Mouse (Mus musculus): ENCODE results near the gene Rfc2. TPM values are rescaled to one million over a fixed set of nuclear protein-coding genes. Genes with fewer than 3 reads are reported as not detected.
A peak's percentile ranks its signal among the peaks of the same experiment; 100 is the strongest.

The Rfc2 gene
- total and polyA plus RNA-seq, 3 experiments: 304 to 424 TPM; not detected in 1

DNA sequence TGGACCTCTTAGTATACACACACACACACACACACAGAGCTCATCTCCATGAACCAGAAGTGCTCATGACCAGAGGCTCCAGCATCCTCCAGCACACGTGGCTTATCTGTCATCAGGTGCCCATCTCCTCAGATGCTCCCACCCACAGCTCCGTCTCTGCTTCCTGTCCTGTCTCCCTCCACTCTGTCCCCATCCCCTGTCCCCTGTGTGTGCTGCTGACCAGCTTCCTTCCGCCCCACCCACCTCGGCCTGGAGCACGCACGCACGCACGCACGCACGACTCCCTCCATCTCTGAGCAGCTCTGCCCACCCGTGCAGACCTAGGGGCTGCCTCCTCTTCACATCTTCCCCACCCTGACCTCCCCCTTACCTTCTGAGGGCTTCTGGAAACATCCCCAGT, 23.2 kb downstream of the Rfc2 start:
- Histone ChIP-seq H3K9ac (ENCODE audit: control insufficient read depth, low read depth, low read length, poor library complexity, severe bottlenecking) (no peak overlapping the region), H3K36me3 (ENCODE audit: control insufficient read depth in 1 of 2, insufficient read depth in 2 of 2, low read length in 2 of 2) (peaks cover 0 to 6% of the 10 kb centered on the region in 2 experiments; a peak in 2 of 4 replicates), H3K4me3 (ENCODE audit: control insufficient read depth in 1 of 2, insufficient read depth in 1 of 2, low read depth in 2 of 2, low read length in 2 of 2) (no peak overlapping the region), H3K27me3 (ENCODE audit: control insufficient read depth in 1 of 2, insufficient read depth in 2 of 2, low read length in 2 of 2) (no peaks in the 10 kb centered on the region), H3K27ac (ENCODE audit: control insufficient read depth, low read depth, low read length) (no peak overlapping the region), H3K4me1 (ENCODE audit: control insufficient read depth in 1 of 2, insufficient read depth in 2 of 2, low read length in 2 of 2) (peaks cover 8 to 10% of the 10 kb centered on the region in 2 experiments), H3K9me3 (replicated peaks; ENCODE audit: insufficient read depth, low read length) (no peaks in the 10 kb centered on the region), H3K79me2 (ENCODE audit: control insufficient read depth, insufficient read depth, low read length, poor library complexity) (no peaks in the 10 kb centered on the region)
- no peak for DNase-seq (ENCODE audit: low read depth, low spot score)
- TF ChIP-seq MYC (IDR thresholded peaks at IDR 0.05; ENCODE audit: low read depth, low read length): no peak
- no peak for TF ChIP-seq UBTF (IDR thresholded peaks at IDR 0.05; ENCODE audit: borderline replicate concordance, insufficient read depth, low read depth, low read length)
- no peak for TF ChIP-seq E2F4 (IDR thresholded peaks at IDR 0.05; ENCODE audit: borderline replicate concordance, low read depth, low read length)
- TF ChIP-seq POLR2AphosphoS2 (IDR thresholded peaks at IDR 0.05; ENCODE audit: low read length): no peak
- no peak for TF ChIP-seq CHD2 (IDR thresholded peaks at IDR 0.05; ENCODE audit: low read length)
- no peak for TF ChIP-seq TCF12 (IDR thresholded peaks at IDR 0.05; ENCODE audit: low read depth, low read length)
- TF ChIP-seq ZC3H11A (IDR thresholded peaks at IDR 0.05; ENCODE audit: low read depth, low read length): no peak
- no peak for TF ChIP-seq RAD21 (IDR thresholded peaks at IDR 0.05; ENCODE audit: low read depth, low read length)
- no peak for TF ChIP-seq USF1 (IDR thresholded peaks at IDR 0.05; ENCODE audit: low read depth, low read length)
- no peak for TF ChIP-seq GATA1 (IDR thresholded peaks at IDR 0.05; ENCODE audit: low read depth, low read length)
- TF ChIP-seq RCOR1 (IDR thresholded peaks at IDR 0.05; ENCODE audit: low read depth, low read length): no peak
- TF ChIP-seq POLR2AphosphoS5 (IDR thresholded peaks at IDR 0.05; ENCODE audit: borderline replicate concordance, low read depth, low read length): no peak
- TF ChIP-seq MYB (IDR thresholded peaks at IDR 0.05; ENCODE audit: low read depth, low read length): no peak

DNA sequence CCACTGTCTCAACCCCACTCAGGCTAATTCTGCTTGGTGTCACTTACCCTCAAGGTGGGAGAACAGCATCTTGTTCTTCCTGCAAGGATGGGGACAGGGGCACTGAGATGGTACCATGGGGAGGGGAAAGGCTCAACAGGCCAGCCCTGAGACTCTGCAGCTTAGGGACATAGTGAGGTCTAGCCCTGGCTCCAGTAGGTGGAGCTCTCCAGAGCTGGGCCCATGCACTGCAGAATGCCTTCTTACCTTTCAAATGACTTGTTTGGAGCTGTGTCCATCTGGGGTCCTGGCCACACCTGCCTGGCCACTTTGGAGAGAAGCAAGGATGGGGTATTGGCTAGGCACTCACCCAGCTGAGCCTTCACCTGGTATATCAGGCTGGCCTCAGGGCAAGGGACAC, 25.1 kb downstream of the Rfc2 start:
- peak overlapping the region; percentile 75 for H3K27ac ChIP-seq (ENCODE audit: control insufficient read depth, low read depth, low read length)

More for the DNA sequence above, 25.1 kb downstream of the Rfc2 start:
- Histone ChIP-seq H3K27me3 (ENCODE audit: control insufficient read depth in 1 of 2, insufficient read depth in 2 of 2, low read length in 2 of 2) (no peaks in the 10 kb centered on the region), H3K4me3 (ENCODE audit: control insufficient read depth in 1 of 2, insufficient read depth in 1 of 2, low read depth in 2 of 2, low read length in 2 of 2) (no peak overlapping the region), H3K9me3 (replicated peaks; ENCODE audit: insufficient read depth, low read length) (no peaks in the 10 kb centered on the region), H3K79me2 (ENCODE audit: control insufficient read depth, insufficient read depth, low read length, poor library complexity) (no peaks in the 10 kb centered on the region), H3K9ac (ENCODE audit: control insufficient read depth, low read depth, low read length, poor library complexity, severe bottlenecking) (no peak overlapping the region; the same call in 1 of the 2 replicates), H3K4me1 (ENCODE audit: control insufficient read depth in 1 of 2, insufficient read depth in 2 of 2, low read length in 2 of 2) (peaks cover 8 to 10% of the 10 kb centered on the region in 2 experiments), H3K36me3 (ENCODE audit: control insufficient read depth in 1 of 2, insufficient read depth in 2 of 2, low read length in 2 of 2) (peaks cover 0 to 6% of the 10 kb centered on the region in 2 experiments; a peak in 2 of 4 replicates)
- TF ChIP-seq TAL1 (IDR thresholded peaks at IDR 0.05; ENCODE audit: low read length): no peak
- TF ChIP-seq SMC3 (IDR thresholded peaks at IDR 0.05; ENCODE audit: low read depth, low read length): peak; percentile 5; the same call in 1 of the 2 replicates
- no peak for TF ChIP-seq MAFK (IDR thresholded peaks at IDR 0.05; ENCODE audit: borderline replicate concordance, low read depth, low read length)
- TF ChIP-seq GABPA (IDR thresholded peaks at IDR 0.05; ENCODE audit: low read depth, low read length): no peak
- TF ChIP-seq RCOR1 (IDR thresholded peaks at IDR 0.05; ENCODE audit: low read depth, low read length): no peak
- TF ChIP-seq CTCF (IDR thresholded peaks at IDR 0.05 in 2 of 3, conservative IDR thresholded peaks at IDR 0.05 in 1 of 3; ENCODE audit: control insufficient read depth in 1 of 3, insufficient read depth in 1 of 3, low read depth in 2 of 3, low read length in 3 of 3, poor library complexity in 1 of 3, severe bottlenecking in 1 of 3): peak; percentile 15 to 52 (median 43); a peak in 4 of 6 replicates
- TF ChIP-seq EP300 (IDR thresholded peaks at IDR 0.05; ENCODE audit: low read depth in 1 of 2, low read length in 2 of 2): no peak
- DNase-seq (ENCODE audit: low read depth, low spot score): peak; percentile 40

Measured in MEL (cell line).